Mouse (Mus musculus): Measurements from ENCODE around the gene Ercc6.

GRCm38 (mm10) chr14:32464601-32465505 is 48.5 kb upstream of the Ercc6 start, which contains the start of gene Slc18a3:
- TF ChIP-seq EP300 (IDR thresholded peaks at IDR 0.05; ENCODE audit: insufficient read depth, low read depth, low read length) (no peak), POLR2A (IDR thresholded peaks at IDR 0.05; ENCODE audit: insufficient read depth, low read depth, low read length) (no peak)
